Mouse (Mus musculus) E14TG2a.4 (cell line): ENCODE results near the gene Rptor.

ENCODE experiments used
- H3K27me3 ChIP-seq: 2 replicates; pipeline ENCODE4 v1.6.1; 2014; ENCODE audit warnings: low read length, control low read depth; ENCODE audit not compliant: insufficient read depth
- H3K36me3 ChIP-seq: 2 replicates; pipeline ENCODE4 v1.6.1; 2014; ENCODE audit warnings: low read length, control low read depth; ENCODE audit not compliant: insufficient read depth
- H3K4me1 ChIP-seq: replicated peaks from 2 replicates; pipeline ENCODE4 v1.6.1; 2014; ENCODE audit warnings: low read depth, low read length, control low read depth
- H3K4me3 ChIP-seq: replicated peaks from 2 replicates; pipeline ENCODE4 v1.5.1; 2014; ENCODE audit warnings: mild to moderate bottlenecking, low read length
- H3K9me3 ChIP-seq: 2 replicates; pipeline ENCODE4 v1.6.1; 2014; ENCODE audit warnings: low read length, control low read depth
- CTCF ChIP-seq: conservative IDR thresholded peaks from 2 replicates; pipeline ENCODE4 v1.5.1; 2014; ENCODE audit warnings: low read length
- NANOG ChIP-seq: IDR thresholded peaks from 2 replicates; pipeline ENCODE4 v1.6.1; 2014; ENCODE audit warnings: borderline replicate concordance, low read length, mixed read lengths
- POU5F1 ChIP-seq: IDR thresholded peaks from 2 replicates; pipeline ENCODE4 v1.6.1; 2014; ENCODE audit warnings: low read length, borderline replicate concordance

Gene Rptor

GRCm38 (mm10) chr11:119837786-119838185 lies 235.1 kb downstream of the Rptor start:
- H3K27me3 ChIP-seq, result no peaks in the 10 kb centered on the region
- H3K9me3 ChIP-seq, result no peaks in the 10 kb centered on the region
- TF ChIP-seq NANOG, result no peak
- TF ChIP-seq POU5F1, result no peak
- no peak for TF ChIP-seq CTCF
- H3K4me1 ChIP-seq, result peaks cover 27% of the 10 kb centered on the region
- H3K36me3 ChIP-seq, result peaks cover 69% of the 10 kb centered on the region
- H3K4me3 ChIP-seq, result no peak overlapping the region

- no peaks in the 10 kb centered on the region for H3K9me3 ChIP-seq
- H3K4me3 ChIP-seq, result no peak overlapping the region
- H3K4me1 ChIP-seq, result peaks cover 21% of the 10 kb centered on the region
- H3K27me3 ChIP-seq, result no peaks in the 10 kb centered on the region
- peaks cover 76% of the 10 kb centered on the region for H3K36me3 ChIP-seq
- no peak for TF ChIP-seq POU5F1
- no peak for TF ChIP-seq NANOG
- TF ChIP-seq CTCF, result peak; percentile 17
Measured at GRCm38 (mm10) chr11:119839411-119840342, 237.0 kb downstream of the Rptor start.

DNA sequence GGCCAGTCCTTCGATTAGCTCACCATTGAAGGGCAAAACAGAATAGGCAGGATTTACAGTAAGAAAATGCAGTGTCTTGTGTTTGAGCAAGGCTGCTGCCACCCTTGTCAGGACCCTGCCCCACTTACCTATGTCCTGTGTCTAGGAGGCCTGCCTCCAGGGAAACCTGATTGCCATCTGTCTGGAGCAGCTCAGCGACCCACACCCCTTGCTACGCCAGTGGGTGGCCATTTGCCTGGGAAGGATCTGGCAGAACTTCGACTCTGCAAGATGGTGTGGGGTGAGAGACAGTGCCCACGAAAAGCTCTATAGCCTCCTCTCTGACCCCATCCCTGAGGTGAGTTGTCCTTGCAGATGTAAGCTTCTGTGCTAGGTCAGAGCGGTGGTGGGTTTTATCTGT lies 243.9 kb downstream of the Rptor start:
- H3K4me1 ChIP-seq, result peaks cover 31% of the 10 kb centered on the region
- H3K4me3 ChIP-seq, result no peak overlapping the region
- H3K9me3 ChIP-seq, result no peaks in the 10 kb centered on the region
- TF ChIP-seq NANOG (no peak), CTCF (no peak), POU5F1 (no peak)
- no peaks in the 10 kb centered on the region for H3K27me3 ChIP-seq
- peaks cover 87% of the 10 kb centered on the region for H3K36me3 ChIP-seq

DNA sequence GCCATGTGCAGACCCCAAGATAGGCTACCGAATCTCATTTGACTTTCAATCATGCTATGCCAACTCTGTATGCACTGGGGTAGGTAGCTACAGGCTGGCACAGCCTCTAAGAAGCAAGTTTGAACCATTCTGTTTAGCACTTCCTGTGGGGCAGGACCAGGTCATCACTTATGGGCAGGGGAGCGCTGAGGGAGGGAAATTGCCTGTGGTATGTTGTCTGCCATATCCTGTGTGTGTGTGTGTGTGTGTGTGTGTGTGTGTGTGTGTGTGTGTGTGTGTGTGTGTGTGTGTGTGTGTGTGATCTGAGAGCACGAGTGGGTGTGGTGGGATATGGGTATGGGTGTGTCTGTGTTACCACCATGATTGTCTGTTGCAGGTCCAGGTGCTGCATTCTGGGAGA lies 244.4 kb downstream of the Rptor start:
- no peak for TF ChIP-seq POU5F1
- TF ChIP-seq NANOG, result no peak
- no peak for TF ChIP-seq CTCF
- peaks cover 87% of the 10 kb centered on the region for H3K36me3 ChIP-seq
- H3K4me3 ChIP-seq, result no peak overlapping the region
- no peaks in the 10 kb centered on the region for H3K9me3 ChIP-seq
- peaks cover 28% of the 10 kb centered on the region for H3K4me1 ChIP-seq
- no peaks in the 10 kb centered on the region for H3K27me3 ChIP-seq

DNA sequence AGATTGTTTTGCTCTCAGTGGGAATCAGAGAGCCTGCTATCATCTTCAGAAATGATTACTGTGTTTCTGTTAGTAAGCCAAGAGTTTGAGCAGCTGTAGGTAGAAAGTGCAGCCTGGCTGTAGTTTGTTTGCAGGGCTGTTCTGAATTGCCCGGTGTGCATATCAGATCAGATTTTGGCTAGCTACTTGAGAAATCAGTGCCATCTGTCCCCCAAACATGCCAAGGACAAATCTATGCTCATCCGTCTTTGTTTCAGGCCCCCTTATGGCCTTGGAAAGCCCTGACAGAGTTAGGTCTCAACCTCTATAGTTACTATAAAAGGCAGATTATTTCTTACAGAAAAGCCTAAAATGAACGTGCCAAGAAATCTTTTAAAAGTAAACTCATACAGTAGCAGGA lies 244.9 kb downstream of the Rptor start:
- H3K9me3 ChIP-seq, result no peaks in the 10 kb centered on the region
- no peak for TF ChIP-seq POU5F1
- no peak for TF ChIP-seq NANOG
- no peak for TF ChIP-seq CTCF
- no peaks in the 10 kb centered on the region for H3K27me3 ChIP-seq
- peaks cover 89% of the 10 kb centered on the region for H3K36me3 ChIP-seq
- no peak overlapping the region for H3K4me3 ChIP-seq
- peaks cover 24% of the 10 kb centered on the region for H3K4me1 ChIP-seq

DNA sequence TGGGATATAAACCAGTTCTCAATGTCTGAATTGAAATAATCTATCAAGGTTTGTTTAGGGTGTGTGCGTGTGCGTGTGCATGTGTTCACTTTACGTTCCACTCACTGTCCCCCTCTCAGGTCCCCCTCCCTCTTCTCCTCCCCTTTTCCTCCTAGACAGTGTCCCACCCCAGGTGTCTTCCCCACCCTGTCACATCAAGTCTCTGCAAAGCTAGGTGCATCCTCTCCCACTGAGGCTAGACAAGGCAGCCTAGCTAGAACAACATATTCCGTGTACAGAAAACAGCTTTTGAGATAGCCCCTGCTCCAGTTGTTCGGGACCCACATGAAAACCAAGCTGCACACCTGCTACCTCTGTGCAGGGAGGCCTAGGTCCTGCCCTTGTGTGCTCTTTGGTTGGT lies 245.5 kb downstream of the Rptor start:
- TF ChIP-seq POU5F1, result no peak
- TF ChIP-seq CTCF, result no peak
- no peak for TF ChIP-seq NANOG
- Histone ChIP-seq H3K27me3 (no peaks in the 10 kb centered on the region), H3K4me3 (no peak overlapping the region), H3K36me3 (peaks cover 90% of the 10 kb centered on the region), H3K4me1 (peaks cover 24% of the 10 kb centered on the region), H3K9me3 (no peaks in the 10 kb centered on the region)

DNA sequence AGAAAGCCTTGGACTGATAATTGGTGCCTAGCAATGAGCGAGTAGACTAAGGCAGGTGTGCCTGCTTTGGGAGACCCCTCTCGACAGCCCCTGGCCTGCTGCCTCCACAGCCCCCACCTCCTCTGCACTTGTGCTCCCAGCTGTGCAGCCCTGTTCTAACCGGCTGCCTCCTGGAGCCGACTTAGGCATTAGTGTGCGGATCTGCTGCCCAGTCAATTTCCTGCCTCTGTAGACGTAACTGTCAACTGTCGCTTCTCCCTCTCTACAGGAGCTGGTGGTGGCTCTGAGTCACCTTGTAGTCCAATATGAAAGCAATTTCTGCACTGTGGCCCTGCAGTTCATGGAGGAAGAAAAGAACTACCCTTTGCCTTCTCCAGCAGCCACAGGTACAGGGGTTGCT lies 253.3 kb downstream of the Rptor start:
- Histone ChIP-seq H3K4me1 (peaks cover 15% of the 10 kb centered on the region), H3K4me3 (no peak overlapping the region), H3K36me3 (peaks cover 90% of the 10 kb centered on the region), H3K9me3 (no peaks in the 10 kb centered on the region), H3K27me3 (no peaks in the 10 kb centered on the region)
- TF ChIP-seq CTCF, result no peak

GRCm38 (mm10) chr11:119862523-119863299 lies 260.0 kb downstream of the Rptor start:
- H3K4me1 ChIP-seq, result no peaks in the 10 kb centered on the region
- no peaks in the 10 kb centered on the region for H3K27me3 ChIP-seq
- H3K4me3 ChIP-seq, result no peak overlapping the region
- H3K36me3 ChIP-seq, result peaks cover 83% of the 10 kb centered on the region
- TF ChIP-seq NANOG (no peak), POU5F1 (no peak), CTCF (no peak)
- H3K9me3 ChIP-seq, result no peaks in the 10 kb centered on the region
